Mouse (Mus musculus) mouse embryonic stem cell (cell line): ENCODE data around the gene Rgs6.

Source experiments
- in situ Hi-C, 2 experiments: fragments of 300-500 bp; cut with MboI; formaldehyde crosslinking; loops; 1 replicate in 1 of 2; 3 replicates in 1 of 2; pipeline ENCODE4 v1.14.3; 2019 to 2020; ENCODE audit warnings: low sequenced_read_pairs in 2 of 2, low pct_unique_long_range_greater_than_20kb in 1 of 2, mixed read lengths in 1 of 2; ENCODE audit not compliant: unreplicated experiment in 1 of 2

Rgs6 gene

GRCm38 (mm10) chr12:82588017-82588416 lies at the start of gene Rgs6:
Gene Rgs6, plus strand, starts transcription at chr12:82588292.
- in situ Hi-C loops = no loop called here

- in situ Hi-C loops = no loop called here
Observed at GRCm38 (mm10) chr12:82547127-82547526, 41.0 kb upstream of the Rgs6 start.

- in situ Hi-C loops = no loop called here
Observed at GRCm38 (mm10) chr12:82549228-82549627, 38.9 kb upstream of the Rgs6 start.

- in situ Hi-C loops = no loop called here
Observed at GRCm38 (mm10) chr12:82550076-82550475, 38.0 kb upstream of the Rgs6 start.

- in situ Hi-C loops = no loop called here
Observed at GRCm38 (mm10) chr12:82552376-82552775, 35.7 kb upstream of the Rgs6 start.

- in situ Hi-C loops = no loop called here
Observed at GRCm38 (mm10) chr12:82562916-82563315, 25.2 kb upstream of the Rgs6 start.

- in situ Hi-C loops = no loop called here
Observed at GRCm38 (mm10) chr12:82568370-82568769, 19.7 kb upstream of the Rgs6 start.

GRCm38 (mm10) chr12:82572706-82573105 lies 15.4 kb upstream of the Rgs6 start:
- in situ Hi-C loops = no loop called here

GRCm38 (mm10) chr12:82586592-82586991 lies 1.5 kb upstream of the Rgs6 start:
- in situ Hi-C loops = no loop called here

GRCm38 (mm10) chr12:82587348-82587895 lies 670 bp upstream of the Rgs6 start:
- in situ Hi-C loops = no loop called here

- in situ Hi-C loops = no loop called here
Observed at GRCm38 (mm10) chr12:82588846-82589630, 946 bp downstream of the Rgs6 start.

- in situ Hi-C loops = no loop called here
Observed at GRCm38 (mm10) chr12:82599011-82599410, 10.9 kb downstream of the Rgs6 start.

- in situ Hi-C loops = no loop called here
Observed at GRCm38 (mm10) chr12:82600406-82600805, 12.3 kb downstream of the Rgs6 start.

GRCm38 (mm10) chr12:82602823-82603222 lies 14.7 kb downstream of the Rgs6 start:
- in situ Hi-C loops = no loop called here

- in situ Hi-C loops = no loop called here
Observed at GRCm38 (mm10) chr12:82603308-82603707, 15.2 kb downstream of the Rgs6 start.

- in situ Hi-C loops = no loop called here
Observed at GRCm38 (mm10) chr12:82603979-82604378, 15.9 kb downstream of the Rgs6 start.

GRCm38 (mm10) chr12:82612769-82613660 lies 24.9 kb downstream of the Rgs6 start:
- in situ Hi-C loops = no loop called here

GRCm38 (mm10) chr12:82616486-82616812 lies 28.4 kb downstream of the Rgs6 start:
- in situ Hi-C loops = no loop called here
